Mouse (Mus musculus) ES-E14 (cell line): ENCODE results near the gene Lsm3.

Experiments
- CHD2 ChIP-seq: IDR thresholded peaks from 2 replicates; pipeline ENCODE4 v1.6.1; 2014; ENCODE audit warnings: mild to moderate bottlenecking, low read depth, low read length, inconsistent platforms
- HCFC1 ChIP-seq: IDR thresholded peaks from 2 replicates; pipeline ENCODE4 v1.6.1; 2012; ENCODE audit warnings: low read length, inconsistent platforms, borderline replicate concordance; ENCODE audit not compliant: insufficient read depth
- MAFK ChIP-seq: IDR thresholded peaks from 2 replicates; pipeline ENCODE4 v1.6.1; 2014; ENCODE audit warnings: mild to moderate bottlenecking, low read depth, low read length, inconsistent platforms; ENCODE audit not compliant: insufficient read depth
- ZNF384 ChIP-seq: IDR thresholded peaks from 2 replicates; pipeline ENCODE4 v1.6.1; 2012; ENCODE audit warnings: low read depth, low read length, inconsistent platforms

DNA sequence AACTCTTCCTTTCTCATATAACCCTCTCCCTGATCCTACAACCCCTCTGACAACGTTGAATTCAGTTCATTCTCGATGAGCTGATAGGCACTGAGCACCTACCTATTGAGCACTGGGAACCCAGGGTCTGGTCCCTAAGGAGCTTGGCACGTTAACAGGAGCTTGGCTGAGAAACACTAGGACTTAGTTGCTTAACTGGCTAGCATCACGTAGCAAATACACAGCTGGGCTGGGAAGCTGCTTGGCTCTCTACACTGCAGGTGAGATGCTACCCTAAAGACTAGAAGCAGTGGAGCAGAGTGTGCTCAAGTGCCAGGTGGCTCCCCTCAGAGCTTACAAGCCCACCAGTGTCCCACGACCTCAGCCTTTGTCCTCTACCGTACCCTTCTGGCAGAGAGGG is 16.9 kb downstream of the Lsm3 start:
- TF ChIP-seq ZNF384 (no peak), MAFK (no peak), CHD2 (no peak), HCFC1 (no peak)
